Mouse (Mus musculus) thymus, adult 2 months (tissue): ENCODE results near the gene Asap3. TPM values are rescaled to one million over a fixed set of nuclear protein-coding genes. Genes with fewer than 3 reads are reported as not detected.

Source experiments
- DNase-seq: peaks from one replicate; pipeline ENCODE4 v3.0.0; 2021
- H3K27ac ChIP-seq: fragments of 200-500 bp; 2 replicates; pipeline ENCODE4 v1.5.1; 2012; ENCODE audit warnings: low read length, control low read depth; ENCODE audit not compliant: control insufficient read depth, insufficient read depth
- H3K27me3 ChIP-seq: fragments of 200-500 bp; 2 replicates; pipeline ENCODE4 v1.6.1; 2012; ENCODE audit warnings: mild to moderate bottlenecking, low read length, moderate library complexity, mixed read lengths; ENCODE audit not compliant: control insufficient read depth, insufficient read depth
- H3K36me3 ChIP-seq: fragments of 200-500 bp; 2 replicates; pipeline ENCODE4 v1.6.1; 2012; ENCODE audit warnings: mild to moderate bottlenecking, low read length, moderate library complexity; ENCODE audit not compliant: control insufficient read depth, insufficient read depth
- H3K4me1 ChIP-seq: fragments of 200-500 bp; replicated peaks from 2 replicates; pipeline ENCODE4 v1.6.1; 2012; ENCODE audit warnings: low read length; ENCODE audit not compliant: control insufficient read depth, insufficient read depth
- H3K4me3 ChIP-seq: fragments of 200-500 bp; 2 replicates; pipeline ENCODE4 v1.5.1; 2012; ENCODE audit warnings: mild to moderate bottlenecking, low read length, control low read depth, moderate library complexity; ENCODE audit not compliant: control insufficient read depth, insufficient read depth
- CTCF ChIP-seq: fragments of 200-500 bp; IDR thresholded peaks from 2 replicates; pipeline ENCODE4 v1.5.1; 2012; ENCODE audit warnings: mild to moderate bottlenecking, control low read depth, low read length, moderate library complexity, borderline replicate concordance; ENCODE audit not compliant: control insufficient read depth, poor library complexity, insufficient read depth; ENCODE audit errors: extremely low read depth
- POLR2A ChIP-seq: fragments of 200-500 bp; IDR thresholded peaks from 2 replicates; pipeline ENCODE4 v1.6.1; 2012; ENCODE audit warnings: mild to moderate bottlenecking, low read length, control low read depth, moderate library complexity; ENCODE audit not compliant: control insufficient read depth, poor library complexity, insufficient read depth; ENCODE audit errors: extremely low read depth
- WGBS: fragments of 180-500 bp; shearing (Covaris S2); methylation state at CpG from one replicate; pipeline ENCODE4 v1.1.7; 2018; 5-methylcytosine and 5-hydroxymethylcytosine counted together
- polyA plus RNA-seq: library from polyadenylated mRNA; depleted of rRNA; stranded (reverse); fragments of >200 nt; gene quantifications from 2 replicates; pipeline ENCODE4 v1.2.3, GENCODE M21; 2012

Gene Asap3
- polyA plus RNA-seq, 1 experiment, result 4.4 TPM

DNA sequence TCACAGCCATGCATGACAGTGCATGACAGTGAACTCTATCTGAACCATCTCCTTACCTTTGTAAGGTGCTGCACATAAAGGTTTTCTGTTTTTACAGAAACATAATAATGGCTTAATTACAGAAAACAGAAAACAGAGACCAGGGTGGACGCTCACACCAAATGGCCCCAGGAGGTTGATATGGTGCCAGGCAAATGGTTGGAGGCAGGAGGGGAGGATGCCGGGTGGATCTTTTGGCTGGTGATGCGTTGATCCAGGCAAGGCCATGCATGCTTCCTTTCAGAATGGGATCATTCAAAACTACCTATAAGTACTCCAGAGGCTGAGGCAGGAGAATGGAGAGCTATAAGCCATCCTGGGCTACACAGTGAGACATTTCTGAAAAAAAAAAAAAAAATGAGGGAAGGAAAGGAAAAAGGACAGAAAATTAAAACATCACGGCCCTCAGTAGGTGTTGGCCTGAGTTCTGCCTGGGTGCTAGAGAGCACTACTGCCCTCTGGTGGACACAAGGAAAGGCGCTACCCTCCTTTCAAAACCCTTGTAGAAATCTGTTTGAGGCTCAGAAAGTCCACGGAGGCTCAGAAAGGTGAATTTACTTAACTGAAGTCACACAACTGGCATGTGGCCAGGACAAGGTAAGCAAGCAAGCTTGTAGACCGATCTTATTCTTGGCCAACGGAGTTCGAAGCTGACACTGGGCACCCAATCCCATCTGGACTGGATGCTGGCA is 6.4 kb upstream of the Asap3 start:
- Histone ChIP-seq H3K27me3 (no peaks in the 10 kb centered on the region), H3K4me3 (no peak overlapping the region), H3K4me1 (no peaks in the 10 kb centered on the region), H3K27ac (no peak overlapping the region), H3K36me3 (peaks cover 6% of the 10 kb centered on the region; the same call in 1 of the 2 replicates)
- peak; percentile 60 for DNase-seq
- TF ChIP-seq POLR2A (no peak), CTCF (no peak; the same call in 1 of the 2 replicates)
- WGBS, result 36% methylated on average over 9 of the region's 9 CpGs

DNA sequence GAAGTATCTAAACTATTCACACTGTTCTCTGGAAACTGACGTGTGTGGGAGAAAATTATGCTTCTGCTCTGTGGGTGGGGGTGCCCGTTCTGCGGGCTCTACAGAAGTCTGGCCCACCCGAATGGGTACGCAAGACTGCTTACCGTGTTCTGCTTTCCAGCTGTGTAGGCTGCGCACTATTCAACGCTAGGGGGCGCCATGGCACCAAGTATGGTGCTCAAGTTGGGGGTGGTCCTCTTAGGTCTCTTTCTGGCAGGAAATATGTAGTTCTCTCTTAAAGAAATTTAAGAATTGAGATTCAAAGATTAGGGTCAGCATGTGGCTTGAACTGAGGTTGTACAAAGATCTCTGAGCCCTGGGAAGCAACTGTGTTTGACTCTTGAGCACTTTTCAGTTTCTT is 3.7 kb upstream of the Asap3 start:
- Histone ChIP-seq H3K36me3 (no peaks in the 10 kb centered on the region), H3K4me1 (peaks cover 14% of the 10 kb centered on the region), H3K4me3 (no peak overlapping the region), H3K27ac (no peak overlapping the region), H3K27me3 (peaks cover 2% of the 10 kb centered on the region; the same call in 1 of the 2 replicates)
- 8% methylated on average over 9 of the region's 9 CpGs for WGBS
- no peak for TF ChIP-seq POLR2A
- peak; percentile 85 for TF ChIP-seq CTCF
- DNase-seq, result peak; percentile 81

DNA sequence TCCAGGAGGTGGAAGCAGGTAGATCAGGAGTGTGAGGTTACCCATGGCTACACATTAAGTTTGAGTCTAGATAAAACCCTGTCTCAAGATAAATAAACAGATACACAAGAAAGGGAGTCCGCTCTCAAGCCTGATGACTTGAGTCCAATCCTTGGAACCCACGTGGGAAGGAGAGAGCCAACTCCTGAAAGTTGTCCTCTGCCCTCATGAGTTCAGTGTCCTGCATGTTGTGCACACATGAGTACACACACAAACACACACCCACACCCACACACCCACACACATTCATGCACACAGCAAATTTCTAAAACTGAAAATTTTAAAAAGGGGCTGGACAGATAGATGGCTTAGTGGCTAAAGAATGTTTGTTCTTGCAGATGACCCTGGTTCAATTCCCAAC is 1.4 kb upstream of the Asap3 start:
- peaks cover 14% of the 10 kb centered on the region for H3K4me1 ChIP-seq
- no peaks in the 10 kb centered on the region for H3K36me3 ChIP-seq
- peaks cover 2% of the 10 kb centered on the region; the same call in 1 of the 2 replicates for H3K27me3 ChIP-seq
- 81% methylated on average over 2 of the region's 2 CpGs for WGBS
- no peak overlapping the region for H3K4me3 ChIP-seq
- TF ChIP-seq CTCF, result no peak
- no peak for TF ChIP-seq POLR2A
- no peak overlapping the region for H3K27ac ChIP-seq
- DNase-seq, result no peak

DNA sequence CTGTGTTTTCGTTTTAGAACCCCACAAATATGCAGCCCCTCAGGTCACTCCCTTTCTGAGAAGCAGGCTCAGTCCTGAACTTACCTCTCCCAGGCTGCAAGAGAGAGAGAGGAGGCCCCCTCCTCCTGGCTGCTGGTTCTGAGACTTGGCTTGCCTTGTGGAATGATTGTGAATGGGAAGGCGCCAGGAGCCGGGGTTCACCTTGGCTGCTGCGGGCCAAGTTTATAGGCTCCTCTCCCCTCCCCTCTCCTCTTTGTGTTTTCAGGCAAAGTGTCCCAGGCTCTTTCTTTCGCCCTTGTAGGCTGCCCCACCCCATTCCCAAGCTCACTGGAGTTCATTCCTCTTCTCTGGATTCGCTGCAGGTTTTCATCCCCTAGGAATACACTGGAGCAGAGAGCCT is 778 bp downstream of the Asap3 start:
- Histone ChIP-seq H3K27ac (no peak overlapping the region), H3K36me3 (no peaks in the 10 kb centered on the region), H3K27me3 (peaks cover 2% of the 10 kb centered on the region; the same call in 1 of the 2 replicates), H3K4me1 (peaks cover 14% of the 10 kb centered on the region), H3K4me3 (peak overlapping the region; percentile 50)
- DNase-seq, result no peak
- TF ChIP-seq POLR2A (no peak), CTCF (no peak)
- 19% methylated on average over 6 of the region's 6 CpGs for WGBS

DNA sequence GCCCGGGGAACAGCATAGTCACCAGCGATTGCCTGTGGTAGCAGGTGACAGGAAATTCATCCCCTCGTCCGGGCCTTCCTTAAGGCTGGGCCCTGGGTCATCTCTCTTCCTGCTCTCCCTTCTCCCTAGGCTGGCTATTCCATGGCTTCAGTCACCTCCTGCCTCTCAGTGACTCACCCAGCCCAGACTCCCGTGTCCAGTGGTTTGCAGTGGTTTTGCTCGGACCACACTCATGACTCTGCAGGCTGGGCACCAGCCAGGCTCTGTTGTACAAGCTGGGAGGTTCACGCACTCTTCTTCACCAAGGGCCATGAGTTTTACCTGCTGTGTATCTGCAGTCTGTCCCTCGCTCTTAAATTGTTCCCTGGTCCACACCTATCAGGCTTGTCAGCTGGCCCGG is 4.8 kb downstream of the Asap3 start:
- no peaks in the 10 kb centered on the region for H3K36me3 ChIP-seq
- peaks cover 11% of the 10 kb centered on the region for H3K4me1 ChIP-seq
- DNase-seq, result no peak
- WGBS, result 82% methylated on average over 9 of the region's 9 CpGs
- H3K27ac ChIP-seq, result no peak overlapping the region
- no peak for TF ChIP-seq POLR2A
- no peak for TF ChIP-seq CTCF
- no peak overlapping the region for H3K4me3 ChIP-seq
- peaks cover 2% of the 10 kb centered on the region; the same call in 1 of the 2 replicates for H3K27me3 ChIP-seq

DNA sequence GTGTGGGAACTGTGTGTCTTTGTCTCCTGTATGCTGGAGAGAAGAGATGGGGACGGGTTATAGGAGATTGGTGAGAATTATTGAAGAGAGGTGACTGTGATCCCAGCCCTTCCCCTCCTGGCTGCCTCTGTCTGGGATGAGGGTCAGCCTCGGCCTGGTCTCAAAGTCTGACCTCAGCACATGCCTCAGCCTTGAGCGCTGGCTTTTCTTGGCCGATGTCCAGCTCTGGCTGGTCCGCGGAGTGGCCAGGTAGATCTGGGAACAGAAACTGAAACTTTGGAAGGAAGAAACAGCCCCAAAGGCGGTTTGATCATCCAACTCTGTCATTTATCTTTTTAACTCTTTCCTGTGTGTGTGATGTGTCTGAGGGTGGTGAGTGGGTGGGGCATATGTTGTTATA is 7.5 kb downstream of the Asap3 start:
- Histone ChIP-seq H3K27ac (no peak overlapping the region), H3K27me3 (peaks cover 2% of the 10 kb centered on the region; the same call in 1 of the 2 replicates), H3K36me3 (no peaks in the 10 kb centered on the region), H3K4me1 (no peaks in the 10 kb centered on the region), H3K4me3 (no peak overlapping the region)
- 78% methylated on average over 7 of the region's 7 CpGs for WGBS
- no peak for TF ChIP-seq CTCF
- TF ChIP-seq POLR2A, result no peak
- DNase-seq, result no peak

DNA sequence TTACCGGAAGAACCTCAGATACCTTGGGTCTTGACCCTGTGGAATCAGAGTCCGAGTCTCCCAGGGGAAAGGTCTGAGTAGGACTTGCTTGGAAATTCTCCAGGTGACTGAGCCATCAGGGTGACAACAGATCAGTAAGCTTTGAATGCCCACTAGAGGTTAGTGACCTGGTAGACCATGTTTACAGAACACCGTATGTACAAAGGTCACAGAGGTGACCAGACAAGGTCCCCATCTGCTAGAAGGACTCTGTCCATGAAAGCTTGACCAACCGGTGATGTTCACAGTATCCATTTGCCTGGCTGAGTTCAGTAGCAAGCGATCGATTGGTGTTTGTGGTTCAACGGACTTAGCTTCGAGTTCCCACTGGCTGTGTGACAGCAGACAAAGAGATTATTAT is 8.7 kb downstream of the Asap3 start:
- peaks cover 2% of the 10 kb centered on the region; the same call in 1 of the 2 replicates for H3K27me3 ChIP-seq
- 97% methylated on average over 8 of the region's 8 CpGs for WGBS
- H3K4me1 ChIP-seq, result 0 out of 2 replicates have a peak, but pooled peaks cover under 1% of the 10 kb centered on the region
- H3K4me3 ChIP-seq, result no peak overlapping the region
- no peak overlapping the region for H3K27ac ChIP-seq
- no peak for DNase-seq
- no peaks in the 10 kb centered on the region for H3K36me3 ChIP-seq
- TF ChIP-seq CTCF (no peak), POLR2A (no peak)
